Mouse (Mus musculus) E14TG2a.4 (cell line): ENCODE measurements at regions not wholly inside any gene's neighbourhood (a gene's known extent, or its start where the extent isn't known, plus 50 kb on each side); places are given as distances from the start of the nearest gene placed in this dataset.

Experiments used
- CTCF ChIP-seq: conservative IDR thresholded peaks from 2 replicates; pipeline ENCODE4 v1.5.1; 2014; ENCODE audit warnings: low read length
- NANOG ChIP-seq: IDR thresholded peaks from 2 replicates; pipeline ENCODE4 v1.6.1; 2014; ENCODE audit warnings: borderline replicate concordance, low read length, mixed read lengths

DNA sequence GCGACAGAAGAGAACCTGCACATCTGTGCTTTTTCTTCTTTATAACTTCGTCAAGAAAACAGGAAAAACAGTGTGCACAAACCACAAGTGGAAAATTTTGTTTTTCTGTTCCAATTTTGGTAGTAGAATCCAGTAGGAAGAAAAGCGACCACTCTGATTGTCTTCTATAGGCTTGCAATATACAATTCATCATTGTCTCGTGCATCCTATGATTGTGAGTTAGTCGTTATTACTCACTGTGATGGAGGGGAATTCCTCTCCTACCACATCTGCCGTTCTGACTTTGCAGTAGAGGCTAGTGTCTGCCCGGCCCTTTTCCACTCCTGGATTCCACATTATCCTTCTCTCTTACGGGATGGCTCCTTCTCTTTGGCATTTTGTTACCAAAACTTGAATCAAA is 78.2 kb upstream of the Prep start:
- TF ChIP-seq CTCF (no peak), NANOG (no peak)
